Mouse (Mus musculus) megakaryocyte, embryonic 14.5 days (primary cell): Measurements from ENCODE around the gene Stk11.

Source experiments
- FLI1 ChIP-seq: IDR thresholded peaks from 2 replicates; pipeline ENCODE4 v1.6.1; 2012; ENCODE audit warnings: low read length, inconsistent platforms, mixed read lengths
- GATA1 ChIP-seq: IDR thresholded peaks from 3 replicates; pipeline ENCODE4 v1.6.1; 2012; ENCODE audit warnings: mixed read lengths, low read length, inconsistent platforms, borderline replicate concordance

GRCm38 (mm10) chr10:80170052-80170451 lies 54.4 kb downstream of the Stk11 start:
- TF ChIP-seq FLI1 (no peak), GATA1 (no peak)
